Mouse (Mus musculus) heart, adult 2 months (tissue): Measurements from ENCODE around the gene Usp35. TPM values are rescaled to one million over a fixed set of nuclear protein-coding genes. Genes with fewer than 3 reads are reported as not detected.

Experiments
- DNase-seq, 2 experiments: peaks; one replicate each; pipeline ENCODE4 v3.0.0; 2021
- H3K27ac ChIP-seq: fragments of 200-600 bp; 2 replicates; pipeline ENCODE4 v1.8.1; 2022
- H3K27me3 ChIP-seq: fragments of 200-500 bp; 2 replicates; pipeline ENCODE4 v1.6.1; 2012; ENCODE audit warnings: mild to moderate bottlenecking, low read length, inconsistent platforms, mixed read lengths; ENCODE audit not compliant: control insufficient read depth, insufficient read depth
- H3K36me3 ChIP-seq: fragments of 200-500 bp; 2 replicates; pipeline ENCODE4 v1.6.1; 2012; ENCODE audit warnings: low read length, inconsistent platforms; ENCODE audit not compliant: control insufficient read depth, insufficient read depth
- H3K4me1 ChIP-seq: fragments of 200-500 bp; 2 replicates; pipeline ENCODE4 v1.6.1; 2011; ENCODE audit warnings: low read length; ENCODE audit not compliant: control insufficient read depth, insufficient read depth
- H3K4me3 ChIP-seq: fragments of 200-600 bp; 2 replicates; pipeline ENCODE4 v1.8.1; 2022
- H3K79me2 ChIP-seq: fragments of 200-500 bp; replicated peaks from 2 replicates; pipeline ENCODE4 v1.6.1; 2012; ENCODE audit warnings: mild to moderate bottlenecking, inconsistent platforms, low read length, moderate library complexity, mixed read lengths; ENCODE audit not compliant: control insufficient read depth, insufficient read depth
- H3K9ac ChIP-seq: fragments of 200-500 bp; 2 replicates; pipeline ENCODE4 v1.6.1; 2012; ENCODE audit warnings: low read depth, mild to moderate bottlenecking, control low read depth, inconsistent platforms, low read length, mixed read lengths
- CTCF ChIP-seq: fragments of 200-600 bp; IDR thresholded peaks from 2 replicates; pipeline ENCODE4 v1.8.1; 2022; ENCODE audit warnings: antibody characterized with exemption, mild to moderate bottlenecking, moderate library complexity
- EP300 ChIP-seq: fragments of 200-500 bp; IDR thresholded peaks from 2 replicates; pipeline ENCODE4 v1.6.1; 2011; ENCODE audit warnings: low read depth, low read length, control low read depth; ENCODE audit not compliant: insufficient read depth
- POLR2A ChIP-seq: fragments of 200-500 bp; IDR thresholded peaks from 2 replicates; pipeline ENCODE4 v1.6.1; 2011; ENCODE audit warnings: mild to moderate bottlenecking, low read depth, low read length, control low read depth; ENCODE audit not compliant: insufficient read depth
- WGBS: fragments of 180-500 bp; shearing (Covaris S2); methylation state at CpG from one replicate; pipeline ENCODE4 v1.1.7; 2018; 5-methylcytosine and 5-hydroxymethylcytosine counted together
- intact Hi-C: fragments of 180-260 bp; cut with DNase I; formaldehyde crosslinking; loops from one replicate; pipeline ENCODE4 v1.15.1; 2025
- polyA plus RNA-seq: library from polyadenylated mRNA; depleted of rRNA; stranded (reverse); fragments of >200 nt; gene quantifications from 2 replicates; pipeline ENCODE4 v1.2.3, GENCODE M21; 2012
- total RNA-seq, 2 experiments: library from RNA; stranded (reverse); gene quantifications; 2 replicates each; pipeline ENCODE4 v1.2.3; 2021

The Usp35 gene
- total and polyA plus RNA-seq, 3 experiments = 0.84 to 2.5 (median 1.0) TPM

GRCm38 (mm10) chr7:97317706-97318105 is 14.1 kb downstream of the Usp35 start:
- WGBS = 85% methylated on average over 3 of the region's 3 CpGs
- TF ChIP-seq POLR2A (no peak), EP300 (no peak), CTCF (no peak)
- no peaks in the 10 kb centered on the region for H3K79me2 ChIP-seq
- H3K9ac ChIP-seq = no peak overlapping the region
- H3K27me3 ChIP-seq = no peaks in the 10 kb centered on the region
- no peak for DNase-seq
- intact Hi-C loops = no loop called here
- no peak overlapping the region for H3K4me3 ChIP-seq
- no peaks in the 10 kb centered on the region for H3K4me1 ChIP-seq
- H3K36me3 ChIP-seq = no peaks in the 10 kb centered on the region
- no peak overlapping the region for H3K27ac ChIP-seq

DNA sequence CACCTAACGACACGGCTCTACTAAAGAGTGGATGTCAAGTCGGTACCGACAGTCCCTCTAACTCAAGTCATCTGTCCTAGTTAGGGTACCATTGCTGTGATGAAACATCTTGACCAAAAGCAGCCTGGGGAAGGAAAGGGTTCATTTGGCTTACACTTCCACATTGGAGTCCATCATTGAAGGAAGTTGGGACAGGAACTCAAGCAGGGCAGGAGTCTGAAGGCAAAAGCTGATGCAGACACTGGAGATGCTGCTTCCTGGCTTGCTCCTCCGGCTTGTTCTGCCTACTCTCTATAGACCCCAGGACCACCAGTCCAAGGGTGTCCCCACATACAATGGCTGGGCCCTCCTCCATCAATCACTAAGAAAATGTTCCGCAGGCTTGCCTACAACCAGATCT is 16.2 kb downstream of the Usp35 start:
- Histone ChIP-seq H3K4me1 (no peaks in the 10 kb centered on the region), H3K9ac (no peak overlapping the region), H3K79me2 (no peaks in the 10 kb centered on the region), H3K36me3 (no peaks in the 10 kb centered on the region), H3K27me3 (no peaks in the 10 kb centered on the region), H3K4me3 (no peak overlapping the region), H3K27ac (no peak overlapping the region)
- intact Hi-C loops = no loop called here
- no peak for DNase-seq
- TF ChIP-seq CTCF = no peak
- TF ChIP-seq EP300 = no peak
- TF ChIP-seq POLR2A = no peak
- WGBS = 82% methylated on average over 6 of the region's 6 CpGs

DNA sequence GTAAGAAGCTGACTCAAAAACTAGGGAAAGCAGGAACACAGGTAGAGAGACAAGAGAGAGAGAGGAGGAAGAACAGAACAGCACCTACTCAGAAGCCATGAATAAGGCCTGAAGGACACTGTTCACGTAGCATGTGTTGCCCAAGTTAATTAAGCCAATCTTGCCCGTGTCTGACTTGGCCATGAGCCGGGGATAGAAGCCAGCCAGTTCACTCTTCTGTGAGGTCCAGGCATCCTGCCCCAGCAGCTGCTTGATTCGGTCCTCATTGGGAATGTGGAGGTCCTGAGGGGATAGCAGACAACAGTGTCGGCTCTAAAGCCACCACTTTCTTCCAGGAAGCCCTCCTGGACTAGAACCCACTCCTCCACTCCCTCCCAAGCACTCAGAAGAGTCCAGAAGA is 17.2 kb downstream of the Usp35 start:
- Histone ChIP-seq H3K4me3 (no peak overlapping the region), H3K9ac (no peak overlapping the region), H3K27me3 (no peaks in the 10 kb centered on the region), H3K4me1 (no peaks in the 10 kb centered on the region), H3K27ac (no peak overlapping the region), H3K79me2 (no peaks in the 10 kb centered on the region), H3K36me3 (no peaks in the 10 kb centered on the region)
- intact Hi-C loops = no loop called here
- TF ChIP-seq POLR2A = no peak
- TF ChIP-seq EP300 = no peak
- TF ChIP-seq CTCF = no peak
- 72% methylated on average over 5 of the region's 5 CpGs for WGBS
- DNase-seq = no peak

DNA sequence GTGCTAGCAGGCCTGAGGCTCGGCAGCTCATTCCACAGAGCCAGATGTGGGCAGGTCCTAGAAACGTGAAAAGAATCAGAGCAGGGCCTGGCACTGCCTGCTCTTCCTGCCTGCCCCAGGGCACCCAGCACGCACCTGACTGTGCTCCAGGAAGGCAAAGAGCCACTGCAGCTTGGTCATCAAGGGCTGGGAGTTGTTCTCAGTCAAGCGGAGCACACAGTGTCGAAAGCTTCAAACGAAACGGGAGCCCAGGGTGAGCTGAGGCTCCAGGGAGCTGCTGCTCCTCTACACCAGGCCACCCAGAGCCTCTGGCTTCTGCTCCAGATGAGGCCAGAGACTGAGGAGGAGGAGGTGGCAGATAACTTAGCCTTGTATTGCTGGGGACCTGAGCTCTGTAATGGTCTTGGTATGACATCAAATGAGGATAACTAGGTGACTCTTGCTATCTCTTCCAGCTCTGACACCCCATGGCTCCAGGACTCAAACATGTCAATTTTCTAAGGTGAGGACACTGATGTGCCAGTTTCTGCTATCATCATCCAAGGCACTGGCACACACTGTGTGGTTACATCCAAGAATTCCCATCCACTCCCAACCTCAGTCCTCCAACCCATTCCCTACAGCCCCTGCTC is 18.3 kb downstream of the Usp35 start:
- TF ChIP-seq EP300 (no peak), CTCF (no peak), POLR2A (no peak)
- H3K27me3 ChIP-seq = no peaks in the 10 kb centered on the region
- H3K4me3 ChIP-seq = no peak overlapping the region
- H3K4me1 ChIP-seq = no peaks in the 10 kb centered on the region
- peak in 1 of 2 experiments; percentile 17 for DNase-seq
- H3K9ac ChIP-seq = no peak overlapping the region
- 64% methylated on average over 7 of the region's 7 CpGs for WGBS
- H3K36me3 ChIP-seq = no peaks in the 10 kb centered on the region
- intact Hi-C loops = no loop called here
- H3K79me2 ChIP-seq = no peaks in the 10 kb centered on the region
- H3K27ac ChIP-seq = no peak overlapping the region

- TF ChIP-seq CTCF (no peak), EP300 (no peak), POLR2A (no peak)
- no peaks in the 10 kb centered on the region for H3K4me1 ChIP-seq
- H3K79me2 ChIP-seq = no peaks in the 10 kb centered on the region
- WGBS = 91% methylated on average over 6 of the region's 6 CpGs
- H3K9ac ChIP-seq = no peak overlapping the region
- DNase-seq = peak in 1 of 2 experiments; percentile 12
- intact Hi-C loops = no loop called here
- no peaks in the 10 kb centered on the region for H3K27me3 ChIP-seq
- no peak overlapping the region for H3K27ac ChIP-seq
- H3K36me3 ChIP-seq = no peaks in the 10 kb centered on the region
- no peak overlapping the region for H3K4me3 ChIP-seq
Observed at GRCm38 (mm10) chr7:97312856-97313255, 19.0 kb downstream of the Usp35 start.

- peak in 1 of 2 experiments; percentile 18 for DNase-seq
Observed at GRCm38 (mm10) chr7:97312196-97312595, 19.6 kb downstream of the Usp35 start.

More at GRCm38 (mm10) chr7:97312196-97312595, 19.6 kb downstream of the Usp35 start:
- Histone ChIP-seq H3K4me1 (no peaks in the 10 kb centered on the region), H3K27ac (no peak overlapping the region), H3K36me3 (no peaks in the 10 kb centered on the region), H3K4me3 (no peak overlapping the region), H3K27me3 (no peaks in the 10 kb centered on the region), H3K79me2 (no peaks in the 10 kb centered on the region), H3K9ac (no peak overlapping the region)
- intact Hi-C loops = no loop called here
- TF ChIP-seq EP300 (no peak), CTCF (no peak), POLR2A (no peak)
- WGBS = 79% methylated on average over 17 of the region's 17 CpGs
